Mouse (Mus musculus) large intestine, adult 2 months (tissue): ENCODE data around the gene Pms2. TPM values are rescaled to one million over a fixed set of nuclear protein-coding genes. Genes with fewer than 3 reads are reported as not detected.
A peak's percentile ranks its signal among the peaks of the same experiment; 100 is the strongest.

Experiments used
- DNase-seq: peaks from one replicate; pipeline ENCODE4 v3.0.0-alpha.2; 2012; ENCODE audit warnings: low read depth, low spot score
- WGBS: fragments of 180-500 bp; shearing (Covaris S2); methylation state at CpG from one replicate; pipeline ENCODE4 v1.1.7; 2018; 5-methylcytosine and 5-hydroxymethylcytosine counted together
- polyA plus RNA-seq: library from polyadenylated mRNA; depleted of rRNA; stranded (reverse); fragments of >200 nt; gene quantifications from 2 replicates; pipeline ENCODE4 v1.2.3, GENCODE M21; 2012; rRNA removed

Pms2 gene
- polyA plus RNA-seq, result 2.5 and 3.2 TPM in 2 replicates

- peak; percentile 98 for DNase-seq
- under 1% methylated on average over 70 of the region's 70 CpGs for WGBS
Observed at GRCm38 (mm10) chr5:143909417-143910400, at the start of gene Pms2, which contains the start of gene Aimp2. Pms2 (plus strand) TSS chr5:143909964. Aimp2 (minus strand) TSS chr5:143909847.

GRCm38 (mm10) chr5:143871547-143872169 lies 38.1 kb upstream of the Pms2 start:
- DNase-seq, result no peak
- WGBS, result 77% methylated on average over 11 of the region's 11 CpGs

- WGBS, result 57% methylated on average over 4 of the region's 4 CpGs
- no peak for DNase-seq
Observed at GRCm38 (mm10) chr5:143874571-143874970, 35.2 kb upstream of the Pms2 start.

GRCm38 (mm10) chr5:143885274-143885673 lies 24.5 kb upstream of the Pms2 start:
- DNase-seq, result no peak
- 95% methylated on average over 3 of the region's 3 CpGs for WGBS

- peak; percentile 54 for DNase-seq
- 21% methylated on average over 6 of the region's 6 CpGs for WGBS
Observed at GRCm38 (mm10) chr5:143890741-143891140, 19.0 kb upstream of the Pms2 start.

GRCm38 (mm10) chr5:143892255-143892886 lies 17.4 kb upstream of the Pms2 start:
- WGBS, result 89% methylated on average over 9 of the region's 9 CpGs
- DNase-seq, result no peak

GRCm38 (mm10) chr5:143893396-143893795 lies 16.4 kb upstream of the Pms2 start:
- DNase-seq, result no peak
- 62% methylated on average over 5 of the region's 5 CpGs for WGBS

GRCm38 (mm10) chr5:143897635-143898330 lies 12.0 kb upstream of the Pms2 start, which contains the start of gene Ankrd61:
Ankrd61 (minus strand) TSS chr5:143897685.
- WGBS, result 89% methylated on average over 14 of the region's 14 CpGs
- DNase-seq, result no peak

- WGBS, result 71% methylated on average over 3 of the region's 3 CpGs
- no peak for DNase-seq
Observed at GRCm38 (mm10) chr5:143902111-143902510, 7.7 kb upstream of the Pms2 start.

GRCm38 (mm10) chr5:143903813-143904212 lies 6.0 kb upstream of the Pms2 start:
- no peak for DNase-seq
- WGBS, result 85% methylated on average over 4 of the region's 4 CpGs

- 81% methylated on average over 8 of the region's 8 CpGs for WGBS
- DNase-seq, result no peak
Observed at GRCm38 (mm10) chr5:143906429-143906828, 3.3 kb upstream of the Pms2 start.

GRCm38 (mm10) chr5:143908926-143909325 lies 838 bp upstream of the Pms2 start:
- DNase-seq, result peak; percentile 31
- WGBS, result under 1% methylated on average over 9 of the region's 9 CpGs

- no peak for DNase-seq
- 68% methylated on average over 9 of the region's 9 CpGs for WGBS
Observed at GRCm38 (mm10) chr5:143916221-143916620, 6.5 kb downstream of the Pms2 start.

- peak; percentile 57 for DNase-seq
- 32% methylated on average over 5 of the region's 5 CpGs for WGBS
Observed at GRCm38 (mm10) chr5:143917418-143917817, 7.7 kb downstream of the Pms2 start.

GRCm38 (mm10) chr5:143918120-143918519 lies 8.4 kb downstream of the Pms2 start:
- DNase-seq, result no peak
- WGBS, result 73% methylated on average over 3 of the region's 3 CpGs

GRCm38 (mm10) chr5:143924781-143925452 lies 15.2 kb downstream of the Pms2 start:
- 82% methylated on average over 6 of the region's 6 CpGs for WGBS
- DNase-seq, result no peak

- WGBS, result 94% methylated on average over 8 of the region's 8 CpGs
- DNase-seq, result no peak
Observed at GRCm38 (mm10) chr5:143927875-143928274, 18.1 kb downstream of the Pms2 start, which contains the start of gene Gm42421. Gm42421 (plus strand) TSS chr5:143928175.

GRCm38 (mm10) chr5:143929291-143929690 lies 19.5 kb downstream of the Pms2 start:
- 87% methylated on average over 4 of the region's 4 CpGs for WGBS
- DNase-seq, result no peak

- WGBS, result 96% methylated on average over 12 of the region's 12 CpGs
- DNase-seq, result no peak
Observed at GRCm38 (mm10) chr5:143930656-143931055, 20.9 kb downstream of the Pms2 start.
